Mouse (Mus musculus): ENCODE data around the gene Fdx1.

Gene Fdx1

GRCm38 (mm10) chr9:51914481-51915120, 48.8 kb downstream of the Fdx1 start:
- no peak for ATAC-seq (ENCODE audit: insufficient number of reproducible peaks, low FRiP score, low TSS enrichment)

GRCm38 (mm10) chr9:51908838-51909237, 54.5 kb downstream of the Fdx1 start:
- peak; percentile 58; the same call in 1 of the 2 replicates for ATAC-seq (ENCODE audit: insufficient number of reproducible peaks, low FRiP score, low TSS enrichment)

- no peak for ATAC-seq (ENCODE audit: insufficient number of reproducible peaks, low FRiP score, low TSS enrichment)
Observed at GRCm38 (mm10) chr9:51908255-51908654, 55.1 kb downstream of the Fdx1 start.

- no peak for ATAC-seq (ENCODE audit: insufficient number of reproducible peaks, low FRiP score, low TSS enrichment)
Observed at GRCm38 (mm10) chr9:51906938-51907337, 56.4 kb downstream of the Fdx1 start.
